Mouse (Mus musculus) cerebellum, adult 9-11 months (tissue): ENCODE data around the gene Nptx1.
A peak's percentile ranks its signal among the peaks of the same experiment; 100 is the strongest.

ENCODE experiments used
- DNase-seq: peaks from one replicate; pipeline ENCODE4 v3.0.0; 2022

The Nptx1 gene

DNA sequence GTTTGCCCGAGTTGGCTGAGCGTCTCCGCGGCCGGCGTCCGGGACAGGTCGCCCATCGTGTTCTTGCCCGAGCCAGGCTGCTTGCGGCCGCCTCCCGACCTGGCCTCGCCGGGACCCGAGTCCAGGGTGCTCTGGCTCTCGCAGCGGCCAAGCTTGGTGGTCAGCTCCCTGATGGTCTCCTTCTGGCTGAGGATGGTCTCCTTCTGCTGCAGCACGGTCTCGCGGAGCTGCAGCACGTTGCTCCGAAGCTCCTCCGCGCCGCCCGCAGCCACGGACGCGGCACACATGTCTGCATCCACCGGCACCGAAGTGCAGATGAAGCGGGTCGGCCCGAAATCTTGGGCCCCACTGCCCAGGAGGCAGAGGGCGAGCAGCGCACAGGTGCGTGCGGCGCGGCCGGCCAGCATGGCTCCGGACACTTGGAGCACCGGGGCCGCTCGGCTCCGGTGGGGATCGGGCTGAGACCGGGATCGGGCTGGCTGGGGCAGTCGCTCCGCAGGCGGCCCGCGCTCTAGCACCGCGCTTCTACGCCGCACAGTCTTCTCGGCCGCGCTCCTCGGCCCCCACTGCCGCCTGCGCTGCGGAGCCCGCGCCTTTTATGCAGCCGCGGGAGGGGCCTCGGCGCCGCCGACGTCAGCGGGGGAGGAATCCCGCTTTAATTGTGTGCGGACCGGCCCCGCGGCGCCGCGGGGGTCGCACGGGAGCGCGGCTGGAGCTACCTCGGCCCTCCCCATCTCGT, at the start of gene Nptx1:
Gene Nptx1, minus strand, starts transcription at position 571 of the 739 bp plus-strand sequence.
- DNase-seq: peak; percentile 88

DNA sequence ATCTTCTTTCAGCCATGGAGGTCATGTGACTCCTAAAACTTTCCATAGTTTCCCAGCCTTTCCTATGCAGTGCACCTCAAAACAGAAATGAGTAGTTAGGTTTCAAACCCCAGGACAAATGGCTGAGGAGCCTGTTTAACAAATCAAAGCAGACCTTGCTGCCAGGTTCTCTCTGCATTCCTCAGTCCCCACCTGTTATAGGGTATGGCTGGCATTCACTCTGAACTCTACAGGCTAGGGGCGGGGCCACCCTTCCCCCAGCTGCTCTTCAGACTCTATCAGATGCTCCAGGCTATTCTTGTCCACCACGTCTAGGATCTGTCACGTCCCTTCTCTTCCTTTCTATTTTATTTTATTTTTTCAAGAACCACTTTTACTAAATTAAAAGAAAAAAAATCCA, 46.4 kb upstream of the Nptx1 start:
- no peak for DNase-seq

DNA sequence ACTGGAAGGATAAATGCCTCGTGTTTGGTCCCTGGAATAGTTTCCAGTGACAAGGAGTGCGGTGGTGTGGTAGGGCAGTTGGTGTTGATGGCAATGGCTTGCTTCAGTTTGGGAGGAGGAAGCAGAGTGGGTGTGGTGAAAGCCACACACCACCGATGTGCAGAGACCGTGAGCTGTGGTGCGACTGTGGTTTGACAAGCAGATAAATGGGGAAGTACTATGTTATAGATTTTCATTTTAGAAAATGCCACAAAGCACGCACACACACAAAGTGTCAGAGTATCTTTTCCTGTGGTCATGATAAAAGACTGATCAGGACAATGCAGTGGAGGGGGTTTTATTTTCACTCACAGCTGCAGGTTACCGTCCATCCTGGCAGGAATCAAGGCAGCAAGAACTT, 41.7 kb upstream of the Nptx1 start:
- no peak for DNase-seq

DNA sequence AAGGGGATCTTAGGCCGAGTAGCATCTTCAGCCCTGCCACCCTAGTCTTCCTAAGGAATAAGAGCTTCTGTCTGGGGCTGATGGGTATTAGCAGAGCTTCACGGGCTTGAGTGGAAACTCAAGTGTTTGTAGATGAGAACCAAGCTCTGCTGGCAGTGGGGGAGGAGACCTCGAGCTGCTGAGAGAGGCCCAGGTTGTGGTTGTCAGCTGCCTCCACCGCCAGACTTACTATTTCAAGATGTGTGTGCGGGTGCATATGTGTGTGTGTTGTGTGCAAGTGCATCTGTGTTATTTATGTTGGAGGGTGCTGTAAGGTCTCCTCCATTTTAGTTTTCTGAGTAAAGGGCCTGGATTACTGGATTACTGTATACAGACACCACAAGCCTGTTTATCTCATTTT, 39.6 kb upstream of the Nptx1 start:
- no peak for DNase-seq

DNA sequence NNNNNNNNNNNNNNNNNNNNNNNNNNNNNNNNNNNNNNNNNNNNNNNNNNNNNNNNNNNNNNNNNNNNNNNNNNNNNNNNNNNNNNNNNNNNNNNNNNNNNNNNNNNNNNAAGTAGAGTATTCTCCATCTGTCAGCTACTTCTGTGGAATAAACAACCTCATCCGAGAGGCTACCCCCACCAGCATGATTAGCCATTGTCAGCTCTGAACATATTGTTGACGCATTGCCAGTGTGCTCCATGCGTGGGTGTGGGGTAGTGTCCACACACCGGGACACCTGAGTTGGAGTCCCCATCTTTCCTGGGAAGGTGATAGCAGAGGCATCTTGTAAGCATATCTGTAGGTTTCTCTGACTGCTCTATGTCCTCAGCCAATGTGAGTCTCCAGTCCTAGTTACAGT, 39.0 kb upstream of the Nptx1 start:
- peak; percentile 59 for DNase-seq

DNA sequence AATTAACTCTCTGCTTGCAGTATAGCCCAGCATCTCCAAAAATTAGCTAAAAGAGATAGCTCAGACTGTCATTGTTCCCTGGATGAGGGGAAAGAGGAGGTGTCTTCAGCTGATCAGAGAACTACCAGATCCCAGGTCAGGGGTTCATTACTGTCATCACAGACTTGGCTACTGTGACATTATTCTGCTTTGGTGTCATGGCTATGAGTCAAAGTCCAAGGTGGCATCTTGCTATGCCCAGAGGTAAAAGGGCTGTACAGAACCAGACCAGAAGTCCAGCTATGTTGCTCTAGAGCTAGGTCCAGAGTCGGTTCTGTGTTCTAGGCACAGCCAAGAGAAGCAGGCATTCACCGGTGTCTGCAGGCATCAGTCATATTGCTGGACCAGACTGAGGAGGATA, 30.2 kb upstream of the Nptx1 start:
- no peak for DNase-seq

DNA sequence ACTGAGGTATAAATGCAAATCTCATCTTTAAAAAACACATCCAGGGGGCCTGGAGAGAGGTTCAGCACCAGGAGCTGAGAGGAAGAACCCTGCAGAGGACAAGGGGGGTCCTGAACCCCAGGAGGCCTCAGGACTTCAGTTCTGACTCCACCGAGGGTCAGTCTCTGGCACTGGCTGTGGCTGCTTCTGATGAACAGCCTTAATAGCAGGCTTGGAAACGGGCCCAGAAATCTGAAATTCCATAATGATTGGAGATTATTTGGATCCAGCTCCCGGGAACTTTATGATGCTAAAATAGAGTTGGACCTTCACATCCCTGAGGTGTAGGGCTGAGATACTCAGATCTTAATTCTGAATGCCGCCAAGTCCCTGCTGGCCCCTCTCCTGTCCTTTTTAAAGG, 29.3 kb upstream of the Nptx1 start:
- no peak for DNase-seq

DNA sequence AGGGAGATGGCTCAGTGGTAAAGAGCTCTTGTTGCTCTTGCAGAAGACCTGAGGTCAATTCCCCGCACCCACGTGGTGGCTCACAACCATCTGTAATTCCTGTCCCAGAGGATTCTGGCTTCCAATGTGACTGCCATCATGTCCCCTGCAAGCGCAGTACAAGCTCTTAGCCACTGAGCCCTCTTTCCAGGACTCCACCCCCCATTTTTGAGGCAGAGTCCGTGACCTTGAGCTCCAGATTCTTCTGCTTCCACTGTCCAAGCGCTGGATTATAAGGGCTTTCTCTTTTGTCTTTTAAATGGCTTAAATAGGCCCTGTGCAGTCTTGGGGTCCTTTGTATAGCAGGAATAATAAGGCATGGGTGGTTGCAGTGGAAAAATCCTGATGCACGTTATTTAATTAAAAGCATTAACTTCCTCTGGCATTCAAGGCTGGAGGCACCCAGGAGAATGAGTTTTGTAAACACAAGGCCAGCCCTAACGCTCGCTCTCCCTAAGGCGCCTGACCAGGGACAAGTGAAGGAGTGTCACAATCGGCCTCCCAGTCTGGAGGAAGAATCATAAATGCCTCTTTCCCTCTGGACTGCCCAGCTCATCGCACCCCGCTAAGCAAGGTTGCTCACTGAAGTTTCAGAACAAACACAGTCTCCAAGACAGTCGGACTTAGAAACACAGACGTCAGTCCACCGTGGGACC, 24.9 kb upstream of the Nptx1 start:
- DNase-seq: no peak

DNA sequence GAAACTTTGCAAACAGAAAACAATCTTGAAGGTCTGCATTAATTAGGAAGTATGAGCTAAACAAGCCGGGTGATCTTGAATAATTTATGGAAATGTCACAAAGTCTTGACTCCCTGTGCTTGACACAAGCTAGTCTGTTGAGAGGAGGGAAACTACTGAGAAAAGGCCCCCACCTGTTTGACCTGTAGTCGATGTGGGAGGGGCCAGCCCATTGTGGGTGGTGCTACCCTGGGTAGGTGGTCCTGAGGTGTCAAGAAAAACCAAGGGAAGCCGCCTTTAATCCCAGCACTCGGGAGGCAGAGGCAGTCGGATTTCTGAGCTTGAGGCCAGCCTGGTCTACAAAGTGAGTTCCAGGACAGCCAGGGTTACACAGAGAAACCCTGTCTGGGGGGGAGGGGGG, 18.6 kb upstream of the Nptx1 start:
- no peak for DNase-seq

DNA sequence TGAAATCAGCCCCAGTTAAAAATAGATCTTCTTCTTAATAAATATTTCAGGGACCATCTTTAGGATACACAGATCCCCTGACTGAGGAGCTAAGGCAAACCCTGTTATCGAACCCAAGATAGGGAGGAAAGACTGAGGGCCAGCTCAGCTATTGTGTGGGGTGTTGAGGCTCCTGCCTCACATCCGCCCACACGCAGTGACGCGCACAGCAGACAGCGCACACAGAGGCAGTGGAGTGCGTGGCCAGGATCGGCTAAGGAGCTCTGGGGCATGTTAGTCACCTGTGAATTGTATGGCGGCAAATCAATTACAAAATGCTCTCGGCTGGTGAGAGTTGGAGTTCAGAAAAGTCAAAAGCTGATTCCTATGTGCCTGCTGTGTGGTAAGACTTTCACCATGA, 18.1 kb upstream of the Nptx1 start:
- DNase-seq: no peak

DNA sequence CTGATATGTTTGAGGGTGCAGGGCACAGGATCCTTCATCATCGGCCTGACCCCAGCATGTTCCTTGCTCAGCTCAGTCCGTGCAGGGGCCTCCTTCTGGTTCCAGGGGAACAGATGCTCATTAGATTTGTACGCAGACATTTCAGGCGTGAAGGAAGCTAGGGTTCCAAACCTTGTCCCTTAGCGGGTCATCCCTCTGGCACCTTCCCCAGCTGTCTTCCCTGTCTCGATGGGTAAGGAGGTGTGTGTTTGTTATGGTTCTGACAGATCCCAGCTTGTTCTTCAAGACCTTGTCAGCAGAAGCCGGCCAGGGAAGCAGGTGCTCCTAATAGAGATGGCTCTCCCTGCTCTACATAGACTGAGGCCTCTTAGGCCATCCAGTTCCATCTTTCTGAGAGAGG, 17.5 kb upstream of the Nptx1 start:
- peak; percentile 77 for DNase-seq

DNA sequence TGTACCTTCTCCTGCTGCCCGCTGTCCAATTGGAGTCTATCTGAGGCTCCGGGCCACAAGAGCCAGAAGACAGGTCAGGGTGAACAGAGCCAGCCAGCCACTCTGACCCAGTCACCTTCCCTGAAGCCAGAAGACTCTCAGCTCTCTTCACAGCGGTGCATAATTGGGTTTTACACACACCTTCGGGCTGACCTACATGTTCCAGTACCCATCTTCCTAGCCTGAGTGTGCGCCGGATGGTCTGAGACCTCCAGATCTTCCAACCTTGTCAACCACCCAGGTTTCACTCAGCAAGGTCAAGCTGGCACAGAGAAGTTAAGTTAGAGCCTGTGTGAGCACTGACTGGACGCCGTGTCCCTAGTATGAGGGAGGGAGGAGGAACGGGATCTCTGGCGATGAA, 16.8 kb upstream of the Nptx1 start:
- DNase-seq: peak; percentile 62

DNA sequence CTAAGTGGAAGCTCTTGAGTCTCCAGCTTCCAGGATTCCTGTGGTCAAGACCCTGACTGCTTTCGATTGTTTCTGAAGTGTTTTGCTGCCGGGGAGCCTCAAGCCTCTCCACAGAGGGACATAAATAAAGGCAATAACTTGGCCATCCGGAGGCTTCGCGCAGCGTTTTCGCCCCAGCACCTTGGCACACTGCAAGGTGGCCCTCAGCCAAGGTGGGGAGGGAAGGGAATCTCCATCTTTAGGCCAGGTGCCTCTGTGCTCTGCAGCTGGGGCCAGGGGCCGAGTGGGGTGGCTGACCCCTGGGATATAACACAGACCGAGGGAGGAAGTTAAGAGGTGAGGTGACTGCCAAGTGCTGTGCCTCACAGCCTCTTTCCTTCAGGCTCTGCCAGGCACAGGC, 15.6 kb upstream of the Nptx1 start:
- DNase-seq: no peak

DNA sequence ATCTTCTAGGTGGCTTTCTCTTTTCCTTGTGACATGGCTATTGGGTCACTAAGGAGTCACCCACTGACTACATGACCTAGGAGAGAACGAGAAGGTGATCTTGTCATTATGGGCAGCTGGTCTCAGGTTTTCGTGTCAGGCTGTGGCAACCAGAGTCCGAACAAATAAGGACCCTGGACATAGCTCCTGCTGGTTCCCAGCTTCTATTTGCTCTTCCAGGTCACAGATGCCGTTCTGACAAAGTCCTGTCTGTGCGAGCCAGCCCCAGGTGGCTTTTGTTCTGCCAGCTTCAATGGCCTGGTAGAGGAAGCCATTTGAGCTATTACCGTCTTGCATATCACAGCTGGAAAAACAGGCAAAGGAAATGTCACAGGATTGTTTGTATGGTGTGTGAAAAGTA, 14.7 kb upstream of the Nptx1 start:
- no peak for DNase-seq

DNA sequence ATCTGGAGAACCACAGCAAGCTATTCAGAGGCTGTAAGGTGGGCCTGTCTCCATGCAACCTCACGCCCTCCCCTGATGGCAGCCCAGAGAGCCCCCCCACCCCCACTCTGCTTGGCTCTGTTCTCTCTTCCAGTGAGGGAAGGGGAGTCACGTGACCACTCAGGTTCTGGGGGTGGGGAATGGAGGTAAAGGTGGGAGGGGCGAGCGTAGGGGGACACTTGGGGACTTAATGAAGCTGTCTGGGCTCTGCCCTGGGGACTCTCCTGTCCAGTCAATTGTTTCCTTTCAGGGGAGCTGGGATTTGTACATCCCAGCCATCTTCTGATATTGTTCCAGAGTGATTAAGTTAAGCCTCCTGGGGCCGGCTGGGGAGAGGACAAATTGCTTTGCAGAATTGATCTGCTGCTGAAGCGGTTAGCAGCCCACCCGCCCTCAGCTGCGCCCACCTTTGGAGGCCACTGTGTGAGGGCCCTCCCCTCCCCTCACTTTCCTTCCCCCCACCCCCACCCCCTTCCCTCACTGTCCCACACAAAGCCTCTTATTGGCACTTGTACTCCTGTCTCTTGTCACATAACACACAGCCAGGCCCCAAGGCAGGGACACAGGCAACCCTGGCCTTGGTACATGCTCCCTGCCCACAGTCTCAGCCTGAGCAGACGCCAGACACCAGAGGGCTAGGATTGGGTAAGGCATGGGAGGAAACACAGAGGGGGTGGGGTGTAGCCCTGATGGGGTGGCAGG, 11.5 kb upstream of the Nptx1 start:
- no peak for DNase-seq

DNA sequence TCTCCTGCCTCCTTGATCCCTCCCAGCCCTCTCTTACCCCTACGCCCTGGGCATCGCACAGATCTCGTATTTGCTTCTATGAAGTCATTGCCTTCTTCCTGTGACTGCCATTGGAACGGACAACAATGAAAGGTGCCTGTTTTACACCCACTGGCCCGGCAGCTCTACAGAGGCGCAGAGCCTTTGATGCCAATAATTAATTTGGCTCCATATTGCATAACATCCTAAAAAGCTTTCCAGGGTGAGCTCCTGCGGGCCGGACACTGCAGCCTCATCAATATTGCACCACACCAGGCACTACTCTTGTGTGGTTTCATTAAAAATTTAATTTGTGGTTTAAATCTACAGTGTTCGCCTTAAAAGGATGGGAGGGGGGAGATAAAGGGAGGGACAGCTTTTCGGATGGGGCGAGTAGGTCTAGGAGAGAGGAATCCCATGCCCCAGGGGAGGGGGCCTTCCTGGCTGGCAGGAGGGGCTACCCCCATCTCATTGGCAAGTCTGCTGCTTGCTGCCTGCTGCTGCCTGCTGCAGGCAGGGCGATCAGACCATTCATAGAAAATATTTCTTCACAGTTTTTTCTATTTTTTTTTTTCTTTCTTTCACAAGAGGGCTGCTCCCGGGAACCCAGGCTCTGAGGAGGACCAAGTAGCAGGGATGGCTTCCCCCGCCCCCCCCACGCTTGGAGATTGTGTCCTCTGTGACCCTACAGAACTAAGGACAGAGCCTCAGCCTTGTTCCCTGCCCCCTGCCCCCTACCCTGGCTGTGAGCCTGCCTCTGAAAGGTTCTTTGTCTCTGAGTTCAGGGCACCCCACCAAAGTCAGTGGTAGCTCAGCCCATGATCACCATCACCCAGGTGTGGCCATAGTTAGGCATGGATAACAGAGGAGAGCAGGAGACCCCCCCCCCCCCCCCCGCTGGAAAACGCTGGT, 10.7 kb upstream of the Nptx1 start:
- peak; percentile 17 for DNase-seq

DNA sequence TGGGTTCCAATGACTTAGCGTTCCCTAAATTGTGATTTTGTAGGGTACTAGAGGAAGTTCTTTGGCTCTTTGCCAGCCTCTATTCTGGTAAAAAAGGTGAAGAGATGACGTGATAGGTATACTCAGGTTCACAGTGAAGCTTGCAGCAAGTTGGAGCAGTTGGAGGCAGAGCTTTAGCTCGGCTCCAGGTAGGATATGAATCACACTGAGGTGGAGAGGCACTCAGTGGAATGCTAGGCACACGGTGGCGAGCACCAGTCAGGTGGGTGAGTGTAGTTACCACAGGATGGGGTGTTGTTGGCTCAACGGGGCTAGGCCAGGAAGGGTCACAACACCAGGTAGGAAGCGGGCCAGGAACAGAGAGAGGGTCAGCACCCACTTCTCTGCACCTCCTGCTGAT, 7.6 kb upstream of the Nptx1 start:
- peak; percentile 14 for DNase-seq

DNA sequence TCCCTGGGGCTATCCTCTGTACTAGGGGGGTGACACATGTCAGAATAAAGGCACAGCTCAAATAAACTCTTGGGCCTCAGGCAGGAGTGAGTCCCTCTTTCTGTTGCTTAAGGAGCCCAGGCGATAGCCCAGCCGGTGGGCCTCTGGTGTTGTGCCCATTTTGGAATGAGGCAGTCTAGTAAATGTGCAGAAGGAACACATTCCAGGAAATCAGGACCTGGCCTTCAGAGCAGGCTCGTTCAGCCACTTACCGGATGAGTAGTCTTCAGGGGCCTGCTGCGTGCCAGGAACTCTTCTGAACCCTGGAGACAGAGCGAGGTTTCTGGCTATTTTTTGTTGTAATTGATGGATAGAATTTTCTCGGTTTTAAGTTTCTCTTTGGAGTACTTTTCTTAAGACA, 7.2 kb upstream of the Nptx1 start:
- DNase-seq: peak; percentile 10

DNA sequence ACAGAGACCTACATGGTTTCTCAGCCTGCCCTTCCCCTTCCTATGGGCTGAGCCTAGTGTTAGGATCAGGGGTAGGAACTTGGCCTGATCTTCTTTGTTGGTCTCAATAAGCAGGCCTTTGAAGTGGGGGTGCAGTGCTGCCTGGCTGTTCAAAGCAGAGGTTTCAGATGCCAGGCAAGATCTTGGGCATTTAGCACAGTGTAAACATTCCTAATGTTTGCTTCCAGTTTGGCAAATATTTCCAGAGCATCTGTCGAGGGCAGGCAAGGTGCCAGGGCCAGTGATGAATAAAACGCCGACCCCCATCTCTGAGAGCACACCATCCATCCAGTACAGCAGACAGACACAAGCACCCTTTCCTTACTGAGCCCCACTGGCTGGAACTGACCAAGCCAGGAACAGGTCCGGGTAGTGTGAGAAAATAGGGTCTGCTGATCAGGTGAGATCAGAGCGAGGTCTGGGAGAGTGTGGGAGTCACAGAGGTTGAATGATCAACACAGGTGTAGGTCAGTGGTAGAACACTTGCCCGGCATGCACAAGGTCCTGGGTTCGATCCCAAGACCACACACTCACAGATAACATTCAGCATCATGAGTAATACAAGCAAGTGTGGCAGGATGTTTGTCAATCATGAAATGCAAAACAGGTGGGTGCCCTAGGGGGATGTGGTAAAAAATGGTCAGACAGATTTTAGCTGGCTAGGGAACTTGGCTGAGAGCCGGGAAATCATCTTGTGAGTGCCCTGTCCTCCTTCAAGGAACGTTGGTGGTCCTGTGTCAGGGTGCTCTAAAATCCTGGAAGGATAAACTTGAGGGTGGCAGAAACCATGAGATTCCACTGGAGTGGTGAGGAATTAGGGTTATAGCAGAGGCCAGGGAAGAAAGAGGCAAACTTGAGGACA, 5.6 kb upstream of the Nptx1 start:
- peak; percentile 25 for DNase-seq

DNA sequence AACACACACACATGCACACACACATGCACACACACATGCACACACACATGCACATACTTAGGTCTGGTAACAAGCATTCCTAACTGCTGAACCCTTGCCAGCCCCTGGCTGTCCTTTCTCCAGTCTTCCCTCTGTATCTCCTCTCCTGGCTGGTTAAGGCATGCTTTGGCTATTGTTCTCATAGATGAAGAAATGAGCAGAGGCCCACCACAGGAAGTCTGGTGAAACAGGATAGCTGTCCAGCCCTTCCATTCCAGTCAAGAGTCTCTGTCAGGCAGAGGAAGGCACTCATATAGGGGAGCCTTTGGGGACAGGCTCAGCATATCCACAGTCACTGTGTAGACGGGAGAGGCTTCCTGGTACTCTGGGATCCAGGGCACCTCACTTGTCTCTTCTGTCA, 4.7 kb upstream of the Nptx1 start:
- DNase-seq: no peak

DNA sequence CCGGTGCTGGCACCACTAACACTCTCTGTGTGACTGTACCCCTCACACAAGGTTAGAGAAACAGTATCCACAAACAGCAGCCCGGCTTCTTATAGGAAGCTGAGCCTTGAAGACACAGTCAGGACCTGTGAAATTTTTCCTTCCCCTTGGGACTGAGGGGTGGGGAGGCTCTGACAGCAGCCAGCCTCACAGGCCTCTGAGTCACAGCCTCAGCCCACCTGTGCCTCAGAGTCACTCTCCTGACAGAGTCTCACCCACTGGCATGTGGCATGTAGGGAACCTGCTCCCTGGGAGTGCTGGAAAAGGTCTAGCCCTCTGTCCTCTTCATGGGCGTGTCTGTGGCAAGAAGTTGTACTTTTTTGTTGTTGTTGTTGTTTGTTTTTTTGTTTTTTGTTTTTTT, 3.9 kb upstream of the Nptx1 start:
- no peak for DNase-seq
